Mouse (Mus musculus): ENCODE results near the gene Ethe1.

DNA sequence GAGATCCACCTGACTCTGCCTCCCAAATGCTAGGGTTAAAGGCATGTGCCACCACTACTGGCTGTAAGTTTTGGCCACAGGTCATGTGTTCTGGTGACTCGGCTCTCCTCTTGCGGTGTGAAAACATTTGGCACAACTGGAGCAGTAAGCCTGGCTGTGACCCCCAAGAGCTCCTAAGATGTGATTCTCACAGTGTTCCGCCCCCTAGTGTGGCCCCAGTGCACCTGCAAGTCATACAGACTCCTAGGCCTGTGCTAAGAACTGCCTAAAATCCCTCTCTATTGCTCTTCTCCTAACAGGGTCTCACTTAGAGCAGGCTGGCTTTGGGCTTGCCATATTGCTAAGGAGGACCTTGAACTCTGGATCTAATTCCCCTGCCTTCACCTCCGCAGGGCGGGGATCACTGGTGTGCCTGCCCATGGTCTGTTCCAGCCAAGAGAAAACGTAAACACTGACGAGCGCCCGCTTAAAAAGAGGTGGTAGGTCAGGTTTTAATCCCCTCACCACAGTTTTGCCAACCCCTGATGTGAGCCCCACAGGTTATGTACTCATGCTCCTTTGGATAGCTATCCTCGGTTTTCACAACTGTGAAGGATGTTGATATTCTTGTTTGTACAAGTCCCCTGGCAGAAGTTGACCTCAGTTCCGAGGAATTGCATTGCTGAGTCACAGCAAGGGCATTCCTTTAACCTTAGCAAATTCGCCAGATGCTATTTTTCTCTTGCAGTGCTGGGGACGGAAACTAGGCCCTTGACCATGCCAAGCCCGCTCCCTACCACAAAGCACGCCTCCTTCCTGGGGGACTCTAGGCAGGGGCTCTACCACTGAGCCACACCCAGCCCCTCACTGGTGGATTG lies 12.1 kb downstream of the Ethe1 start:
- TF ChIP-seq CTCF (IDR thresholded peaks at IDR 0.05; ENCODE audit: borderline replicate concordance, insufficient read depth, low read length): no peak
- no peak for TF ChIP-seq POLR2A (IDR thresholded peaks at IDR 0.05; ENCODE audit: low read depth, low read length)
